Mouse (Mus musculus) kidney, embryonic 16.5 days (tissue): ENCODE results near the gene Sfi1. TPM values are rescaled to one million over a fixed set of nuclear protein-coding genes. Genes with fewer than 3 reads are reported as not detected.
A peak's percentile ranks its signal among the peaks of the same experiment; 100 is the strongest.
"Not testable (repeated sequence)": the region's sequence is repeated elsewhere in the genome, so short reads cannot be mapped to it uniquely, and the experiment has no call there.

Source experiments
- ATAC-seq: fragments of 200-750 bp; cut with Nextera tagmentation; 2 replicates; pipeline ENCODE4 v1.8.0; 2017; ENCODE audit warnings: moderate TSS enrichment; ENCODE audit not compliant: low FRiP score, low TSS enrichment
- H3K27ac ChIP-seq: fragments of 300-500 bp; sonication (generic); 2 replicates; pipeline ENCODE4 v1.5.1; 2014; ENCODE audit warnings: low read length
- H3K27me3 ChIP-seq: fragments of 300-500 bp; sonication (generic); 2 replicates; pipeline ENCODE4 v1.6.1; 2014; ENCODE audit warnings: low read length, control low read depth, mixed read lengths; ENCODE audit not compliant: insufficient read depth
- H3K36me3 ChIP-seq: fragments of 300-500 bp; sonication (generic); 2 replicates; pipeline ENCODE4 v1.6.1; 2014; ENCODE audit warnings: low read length, control low read depth, mixed read lengths; ENCODE audit not compliant: insufficient read depth
- H3K4me1 ChIP-seq: fragments of 300-500 bp; sonication (generic); 2 replicates; pipeline ENCODE4 v1.6.1; 2014; ENCODE audit warnings: low read length, control low read depth, mixed read lengths; ENCODE audit not compliant: insufficient read depth
- H3K4me2 ChIP-seq: fragments of 300-500 bp; sonication (generic); replicated peaks from 2 replicates; pipeline ENCODE4 v1.6.1; 2014; ENCODE audit warnings: low read depth, low read length
- H3K4me3 ChIP-seq: fragments of 300-500 bp; sonication (generic); 2 replicates; pipeline ENCODE4 v1.5.1; 2014; ENCODE audit warnings: mild to moderate bottlenecking, low read length
- H3K9ac ChIP-seq: fragments of 300-500 bp; sonication (generic); replicated peaks from 2 replicates; pipeline ENCODE4 v1.6.1; 2014; ENCODE audit warnings: low read length
- H3K9me3 ChIP-seq: fragments of 300-500 bp; sonication (generic); 2 replicates; pipeline ENCODE4 v1.6.1; 2016; ENCODE audit warnings: low read length, control low read depth
- WGBS: fragments of 180-500 bp; shearing (Covaris S2); extraction: QIAGEN DNeasy Blood & Tissue Kit; methylation state at CpG from one replicate; pipeline ENCODE4 v1.1.7; 2014; 5-methylcytosine and 5-hydroxymethylcytosine counted together
- polyA plus RNA-seq: library from polyadenylated mRNA; unstranded; fragments of >200 nt; fragmentation: Nextera tagmentation; extraction: Ambion mirVana; gene quantifications from 2 replicates; pipeline ENCODE4 v1.2.1, GENCODE M21; 2015

The Sfi1 gene
- polyA plus RNA-seq, 1 experiment from 2014 or later, result 15.2 TPM

- H3K4me3 ChIP-seq, H3K9ac ChIP-seq, ATAC-seq, H3K4me1 ChIP-seq, H3K27me3 ChIP-seq, H3K4me2 ChIP-seq, H3K36me3 ChIP-seq, H3K27ac ChIP-seq: not testable (repeated sequence)
- H3K9me3 ChIP-seq, result peaks cover 16% of the 10 kb centered on the region
- 73% methylated on average over 3 of the region's 3 CpGs for WGBS
Observed at GRCm38 (mm10) chr11:3163661-3164060, 29.6 kb downstream of the Sfi1 start.

DNA sequence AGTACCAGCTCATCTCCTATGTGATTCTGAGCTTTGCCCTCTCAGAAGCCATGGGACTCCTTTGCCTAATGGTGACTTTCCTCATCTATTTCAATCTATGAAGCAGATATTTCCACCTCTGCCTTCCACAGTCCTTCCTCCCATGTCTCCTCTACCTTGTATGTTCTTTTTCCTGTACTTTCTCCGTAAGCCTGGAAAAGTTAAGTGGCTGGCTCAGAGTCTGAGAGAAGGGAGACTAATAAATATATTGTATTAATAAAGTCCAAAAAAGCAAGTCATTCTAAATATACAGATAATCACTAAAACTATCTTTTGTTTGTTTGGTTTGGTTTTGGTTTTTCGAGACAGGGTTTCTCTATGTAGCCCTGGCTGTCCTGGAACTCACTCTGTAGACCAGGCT lies 30.1 kb downstream of the Sfi1 start:
- not testable (repeated sequence) for ATAC-seq, H3K4me1 ChIP-seq, H3K36me3 ChIP-seq, H3K27ac ChIP-seq, H3K27me3 ChIP-seq, H3K9ac ChIP-seq, H3K4me3 ChIP-seq, H3K4me2 ChIP-seq
- WGBS, result 88% methylated on average over 2 of the region's 2 CpGs
- H3K9me3 ChIP-seq, result peaks cover 16% of the 10 kb centered on the region

- H3K27ac ChIP-seq, H3K27me3 ChIP-seq, H3K9ac ChIP-seq, H3K4me1 ChIP-seq, H3K36me3 ChIP-seq, H3K9me3 ChIP-seq, H3K4me2 ChIP-seq, H3K4me3 ChIP-seq: not testable (repeated sequence)
- ATAC-seq, result peak; percentile 44
- WGBS, result 56% methylated on average over 5 of the region's 5 CpGs
Observed at GRCm38 (mm10) chr11:3162236-3162897, 30.9 kb downstream of the Sfi1 start.

GRCm38 (mm10) chr11:3161370-3161769 lies 31.9 kb downstream of the Sfi1 start:
- H3K36me3 ChIP-seq, H3K4me1 ChIP-seq, H3K4me2 ChIP-seq, H3K27me3 ChIP-seq, H3K9me3 ChIP-seq, ATAC-seq, H3K9ac ChIP-seq, H3K27ac ChIP-seq, H3K4me3 ChIP-seq: not testable (repeated sequence)
- 57% methylated on average over 1 of the region's 2 CpGs for WGBS

DNA sequence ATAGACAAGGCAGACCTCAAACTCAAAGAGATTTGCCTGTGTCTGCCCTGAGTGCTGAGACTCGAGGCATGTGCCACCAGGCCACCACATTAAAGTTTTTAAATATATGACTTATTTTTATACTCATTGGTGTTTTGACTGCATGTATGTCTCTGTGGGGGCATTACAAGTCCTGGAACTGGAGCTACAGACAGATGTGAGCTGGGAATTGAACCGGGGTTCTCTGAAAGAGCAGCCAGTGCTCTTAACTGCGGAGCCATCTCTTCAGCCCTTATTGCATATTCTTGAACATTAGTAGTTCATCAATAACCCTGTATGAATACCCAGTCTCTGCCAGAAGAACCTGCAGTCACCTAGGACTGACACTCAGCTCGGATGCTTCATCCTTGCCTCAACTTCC lies 34.5 kb downstream of the Sfi1 start:
- WGBS, result 92% methylated on average over 4 of the region's 4 CpGs
- not testable (repeated sequence) for H3K9ac ChIP-seq, H3K36me3 ChIP-seq, H3K4me2 ChIP-seq, H3K4me3 ChIP-seq, H3K4me1 ChIP-seq, ATAC-seq, H3K27ac ChIP-seq, H3K27me3 ChIP-seq
- H3K9me3 ChIP-seq, result peaks cover 11% of the 10 kb centered on the region

DNA sequence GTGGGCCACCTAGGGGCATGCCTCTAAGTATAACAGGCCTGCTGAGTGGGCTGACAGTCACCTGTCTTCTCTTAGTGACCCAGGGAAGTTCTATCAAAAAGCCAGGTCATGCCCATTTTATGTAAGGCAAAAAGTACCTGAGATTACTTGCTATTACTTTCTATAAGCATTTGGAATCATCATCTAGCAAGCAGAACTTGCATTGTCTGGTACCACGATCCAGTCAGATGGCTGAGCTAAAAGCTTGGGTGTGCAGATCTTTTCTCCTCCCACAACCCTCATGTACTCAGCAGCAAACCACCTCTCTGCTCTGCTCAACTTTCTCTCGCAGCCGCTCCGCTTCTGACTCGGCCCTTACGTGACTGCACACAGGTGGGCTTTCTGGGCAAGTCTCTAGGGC lies 35.3 kb downstream of the Sfi1 start:
- not testable (repeated sequence) for H3K36me3 ChIP-seq, H3K9ac ChIP-seq, H3K4me3 ChIP-seq, ATAC-seq, H3K27me3 ChIP-seq, H3K4me1 ChIP-seq, H3K27ac ChIP-seq, H3K4me2 ChIP-seq
- H3K9me3 ChIP-seq, result peaks cover 13% of the 10 kb centered on the region
- 93% methylated on average over 6 of the region's 6 CpGs for WGBS

DNA sequence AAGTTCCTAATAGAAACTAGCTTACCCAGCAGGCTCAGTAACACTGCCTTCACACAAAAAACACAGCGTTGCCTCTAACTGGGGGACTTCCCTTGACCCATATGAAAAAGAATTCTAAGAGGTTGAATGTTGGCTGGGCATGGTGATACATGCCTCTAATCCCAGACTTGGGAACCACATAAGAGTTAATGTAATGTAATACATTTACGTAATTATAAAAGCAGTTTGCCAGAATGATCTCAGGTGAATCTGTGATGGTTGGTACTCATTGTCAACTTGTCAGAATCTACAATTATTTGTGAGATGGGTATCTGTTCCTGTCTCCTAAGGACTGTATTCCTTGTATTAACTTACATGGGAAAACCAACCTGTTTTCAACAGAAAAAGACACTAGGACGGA lies 36.3 kb downstream of the Sfi1 start:
- not testable (repeated sequence) for H3K4me1 ChIP-seq, H3K27me3 ChIP-seq, H3K27ac ChIP-seq, H3K4me2 ChIP-seq, H3K4me3 ChIP-seq, H3K9me3 ChIP-seq, H3K36me3 ChIP-seq, H3K9ac ChIP-seq, ATAC-seq
- WGBS, result 97% methylated on average over 2 of the region's 3 CpGs

DNA sequence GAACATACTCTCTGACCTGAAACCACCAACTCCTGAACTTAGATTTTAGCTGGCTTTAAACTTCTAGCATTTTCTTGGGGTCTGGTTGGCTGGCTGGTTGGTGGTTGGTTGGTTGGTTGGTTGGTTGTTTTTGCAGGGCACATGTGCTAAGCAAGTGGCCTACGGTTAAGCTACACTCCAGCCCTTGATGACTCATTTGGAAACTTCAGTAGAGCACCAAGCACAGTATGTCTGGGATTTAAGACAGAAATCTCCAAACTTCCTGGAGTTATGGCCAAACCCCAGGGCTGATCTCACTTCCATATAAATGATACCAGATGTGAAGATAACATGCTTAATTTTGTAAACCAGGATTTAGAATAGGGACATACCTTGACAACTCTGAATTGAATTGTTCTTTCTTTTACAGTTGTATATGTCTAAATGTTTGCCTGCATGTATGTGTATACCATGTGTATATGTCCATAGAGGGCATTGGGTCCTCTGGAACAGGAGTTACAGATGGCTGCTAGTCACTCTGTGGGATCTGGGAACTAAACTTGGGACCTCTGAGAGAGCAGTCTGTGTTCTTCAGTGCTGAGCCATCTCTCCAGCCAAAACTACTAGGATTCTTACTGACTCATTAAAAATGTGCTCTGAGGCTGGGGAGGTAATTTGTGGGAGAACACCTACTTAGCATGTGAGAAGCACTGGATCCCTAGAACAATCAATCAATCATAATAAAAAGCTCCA lies 39.4 kb downstream of the Sfi1 start:
- H3K9ac ChIP-seq, H3K27ac ChIP-seq, H3K4me2 ChIP-seq, H3K27me3 ChIP-seq, H3K4me1 ChIP-seq, H3K4me3 ChIP-seq: not testable (repeated sequence)
- Histone ChIP-seq H3K36me3 (peaks cover 11% of the 10 kb centered on the region), H3K9me3 (peaks cover 13% of the 10 kb centered on the region)
- ATAC-seq, result peak; percentile 35; the same call in 1 of the 2 replicates
- WGBS, result 81% methylated on average over 1 of the region's 1 CpGs

DNA sequence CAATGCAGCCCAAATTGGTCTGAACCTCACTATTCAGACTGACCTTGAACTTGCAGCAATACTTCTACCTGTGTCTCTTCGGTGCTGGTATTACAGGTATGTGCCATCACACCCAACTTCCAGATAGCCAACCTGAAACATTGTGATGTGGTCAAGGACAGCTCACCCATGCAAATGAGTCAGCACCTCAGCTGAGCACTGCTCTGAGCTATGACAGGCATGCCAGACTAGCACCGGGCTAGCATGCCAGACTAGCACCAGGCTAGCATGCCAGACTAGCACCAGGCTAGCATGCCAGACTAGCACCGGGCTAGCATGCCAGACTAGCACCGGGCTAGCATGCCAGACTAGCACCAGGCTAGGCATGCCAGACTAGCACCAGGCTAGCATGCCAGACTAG lies 41.9 kb downstream of the Sfi1 start:
- H3K4me1 ChIP-seq, H3K4me3 ChIP-seq, H3K27ac ChIP-seq, H3K9ac ChIP-seq, H3K27me3 ChIP-seq, H3K4me2 ChIP-seq: not testable (repeated sequence)
- peaks cover 11% of the 10 kb centered on the region for H3K36me3 ChIP-seq
- ATAC-seq, result peak; percentile 47; the same call in 1 of the 2 replicates
- 90% methylated on average over 4 of the region's 4 CpGs for WGBS
- H3K9me3 ChIP-seq, result peaks cover 13% of the 10 kb centered on the region

DNA sequence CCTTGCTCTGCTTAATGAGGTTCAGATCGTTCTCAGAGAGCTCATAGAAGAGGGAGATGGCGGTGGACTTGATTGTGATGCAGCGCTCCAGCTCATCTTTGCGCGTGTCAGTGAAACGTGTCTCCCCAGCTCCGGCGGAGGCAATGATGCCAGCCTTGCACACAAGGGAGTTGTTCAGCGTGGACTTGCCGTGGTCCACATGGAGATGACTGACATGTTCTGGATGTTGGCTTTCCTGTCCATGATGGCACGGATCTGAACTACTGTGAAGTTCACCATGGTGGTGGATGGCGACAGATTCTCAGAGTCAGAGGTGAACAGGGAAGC lies 42.6 kb downstream of the Sfi1 start:
- not testable (repeated sequence) for ATAC-seq, H3K4me1 ChIP-seq, H3K4me3 ChIP-seq, H3K4me2 ChIP-seq, H3K27me3 ChIP-seq, H3K27ac ChIP-seq, H3K9ac ChIP-seq
- 96% methylated on average over 12 of the region's 12 CpGs for WGBS
- peaks cover 13% of the 10 kb centered on the region for H3K9me3 ChIP-seq
- H3K36me3 ChIP-seq, result peaks cover 11% of the 10 kb centered on the region
